Mouse (Mus musculus): ENCODE measurements at regions not wholly inside any gene's neighbourhood (a gene's known extent, or its start where the extent isn't known, plus 50 kb on each side); places are given as distances from the start of the nearest gene placed in this dataset.

- TF ChIP-seq CTCF (IDR thresholded peaks at IDR 0.05; ENCODE audit: extremely low read depth, insufficient read length, insufficient replicate concordance, low read depth, low read length) (no peak), POLR2A (IDR thresholded peaks at IDR 0.05; ENCODE audit: low read depth, low read length) (no peak)
These were observed 197.2 kb downstream of the Fam76b start for GRCm38 (mm10) chr9:14024701-14025100.

Measured in small intestine, adult 2 months (tissue).